Mouse (Mus musculus): ENCODE results near the gene Hecw2. TPM values are rescaled to one million over a fixed set of nuclear protein-coding genes. Genes with fewer than 3 reads are reported as not detected.

The Hecw2 gene
- total and polyA plus RNA-seq, 3 experiments = 0.27 TPM; not detected in 2

DNA sequence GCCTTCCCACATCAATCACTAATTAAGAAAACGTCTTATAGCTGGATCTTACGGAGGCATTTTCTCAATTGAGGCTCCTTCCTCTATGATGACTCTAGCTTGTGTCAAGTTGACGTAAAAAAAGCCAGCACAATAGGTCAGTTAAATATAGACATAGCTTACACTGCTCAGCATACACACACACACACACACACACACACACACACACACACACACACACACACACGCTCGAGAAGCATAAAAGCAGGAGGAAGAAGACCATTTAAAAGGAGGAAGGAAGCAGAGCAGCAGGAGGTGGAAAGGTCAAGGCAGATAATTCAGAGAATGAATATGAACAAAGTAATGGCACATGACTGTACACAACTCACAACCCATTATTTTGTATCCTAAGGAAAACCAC, 220.0 kb downstream of the Hecw2 start:
- ATAC-seq (ENCODE audit: extremely low read depth, insufficient number of reproducible peaks, low FRiP score, poor library complexity, severe bottlenecking) = no peak

DNA sequence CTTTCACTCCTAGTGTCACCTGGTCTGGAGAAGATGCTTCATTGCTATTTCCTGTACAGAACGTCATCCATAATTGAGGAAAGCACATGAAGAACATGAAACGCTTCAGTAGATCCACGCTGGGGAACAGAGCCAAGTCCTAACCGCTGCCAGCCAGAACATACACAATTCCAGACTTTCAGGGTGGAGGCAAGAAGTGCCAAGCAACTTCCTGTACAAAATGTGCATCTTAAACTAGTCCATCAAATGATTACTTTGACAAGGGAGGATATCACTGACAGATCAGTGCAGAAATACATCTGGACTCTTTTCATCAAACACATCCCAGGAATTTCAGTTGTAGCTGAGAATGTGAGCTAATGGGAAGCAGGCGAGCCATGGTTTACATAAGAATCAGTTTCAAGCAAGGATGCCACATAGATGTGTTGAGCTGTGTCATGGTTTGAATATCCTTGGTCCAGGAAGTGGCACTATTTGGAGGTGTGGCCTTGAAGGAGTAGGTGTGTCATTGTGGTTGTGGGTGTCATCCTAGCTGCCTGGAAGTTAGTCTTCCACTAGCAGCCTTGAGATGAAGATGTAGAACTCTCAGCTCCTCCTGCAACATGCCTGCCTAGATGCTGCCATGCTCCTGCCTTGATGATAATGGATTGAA, 224.5 kb downstream of the Hecw2 start:
- Histone ChIP-seq H3K27me3 (ENCODE audit: insufficient read depth, low read length) (no peaks in the 10 kb centered on the region), H3K9me3 (replicated peaks) (no peaks in the 10 kb centered on the region), H3K36me3 (replicated peaks) (no peaks in the 10 kb centered on the region), H3K4me1 (ENCODE audit: insufficient read depth, low read depth, low read length) (no peaks in the 10 kb centered on the region), H3K4me3 (ENCODE audit: low read depth, low read length) (no peak overlapping the region)
- no peak for TF ChIP-seq GATA2 (IDR thresholded peaks at IDR 0.05; ENCODE audit: borderline replicate concordance, low read depth, low read length)
- no peak for TF ChIP-seq CTCF (IDR thresholded peaks at IDR 0.05; ENCODE audit: low read depth, low read length)
- no peak for TF ChIP-seq POLR2AphosphoS5 (IDR thresholded peaks at IDR 0.05; ENCODE audit: insufficient replicate concordance, low read depth, low read length)
- no peak for TF ChIP-seq GATA1 (IDR thresholded peaks at IDR 0.05; ENCODE audit: borderline replicate concordance, low read length)
- no peak for TF ChIP-seq TAL1 (conservative IDR thresholded peaks at IDR 0.05; ENCODE audit: low read depth, low read length)
- no peak for ATAC-seq (ENCODE audit: extremely low read depth, insufficient number of reproducible peaks, low FRiP score, poor library complexity, severe bottlenecking)
- no peak for DNase-seq (ENCODE audit: low spot score)

More for the DNA sequence above, 220.0 kb downstream of the Hecw2 start:
- no peaks in the 10 kb centered on the region for H3K4me1 ChIP-seq (ENCODE audit: insufficient read depth, low read depth, low read length)
- TF ChIP-seq TAL1 (conservative IDR thresholded peaks at IDR 0.05; ENCODE audit: low read depth, low read length) (no peak), GATA1 (IDR thresholded peaks at IDR 0.05; ENCODE audit: borderline replicate concordance, low read length) (no peak), CTCF (IDR thresholded peaks at IDR 0.05; ENCODE audit: low read depth, low read length) (no peak), POLR2AphosphoS5 (IDR thresholded peaks at IDR 0.05; ENCODE audit: insufficient replicate concordance, low read depth, low read length) (no peak), GATA2 (IDR thresholded peaks at IDR 0.05; ENCODE audit: borderline replicate concordance, low read depth, low read length) (no peak)
- no peaks in the 10 kb centered on the region for H3K36me3 ChIP-seq (replicated peaks)
- H3K9me3 ChIP-seq (replicated peaks) = no peaks in the 10 kb centered on the region
- H3K4me3 ChIP-seq (ENCODE audit: low read depth, low read length) = no peak overlapping the region
- no peaks in the 10 kb centered on the region for H3K27me3 ChIP-seq (ENCODE audit: insufficient read depth, low read length)
- no peak for DNase-seq (ENCODE audit: low spot score)

DNA sequence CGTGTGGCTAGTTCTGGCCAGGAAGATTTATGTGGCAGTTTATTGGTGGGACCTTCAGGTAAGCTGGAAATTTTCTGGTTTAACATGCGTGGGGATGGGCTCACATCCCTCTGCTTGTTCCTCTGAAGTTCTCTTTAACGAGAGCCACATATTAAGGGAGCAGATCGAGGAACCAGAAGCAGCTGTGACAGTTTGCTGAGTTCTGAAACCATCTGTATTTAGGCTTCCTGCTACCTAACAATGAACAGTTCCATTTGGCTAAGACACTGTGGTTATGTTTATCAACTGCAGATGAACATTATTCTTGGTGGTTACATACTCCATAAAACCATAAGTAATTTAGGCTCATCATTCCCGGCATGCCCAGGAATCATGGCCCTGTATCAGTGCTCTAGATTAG, 242.6 kb downstream of the Hecw2 start:
- ATAC-seq (ENCODE audit: extremely low read depth, insufficient number of reproducible peaks, low FRiP score, poor library complexity, severe bottlenecking) = no peak
- TF ChIP-seq GATA1 (IDR thresholded peaks at IDR 0.05; ENCODE audit: borderline replicate concordance, low read length) = no peak
- TF ChIP-seq CTCF (IDR thresholded peaks at IDR 0.05; ENCODE audit: low read depth, low read length) = no peak
- TF ChIP-seq TAL1 (conservative IDR thresholded peaks at IDR 0.05; ENCODE audit: low read depth, low read length) = no peak
- TF ChIP-seq POLR2AphosphoS5 (IDR thresholded peaks at IDR 0.05; ENCODE audit: insufficient replicate concordance, low read depth, low read length) = no peak
- Histone ChIP-seq H3K9me3 (replicated peaks) (no peaks in the 10 kb centered on the region), H3K36me3 (replicated peaks) (no peaks in the 10 kb centered on the region), H3K27me3 (ENCODE audit: insufficient read depth, low read length) (no peaks in the 10 kb centered on the region; the same call in 1 of the 2 replicates), H3K4me3 (ENCODE audit: low read depth, low read length) (no peak overlapping the region), H3K4me1 (ENCODE audit: insufficient read depth, low read depth, low read length) (no peaks in the 10 kb centered on the region)
- no peak for DNase-seq (ENCODE audit: low spot score)

DNA sequence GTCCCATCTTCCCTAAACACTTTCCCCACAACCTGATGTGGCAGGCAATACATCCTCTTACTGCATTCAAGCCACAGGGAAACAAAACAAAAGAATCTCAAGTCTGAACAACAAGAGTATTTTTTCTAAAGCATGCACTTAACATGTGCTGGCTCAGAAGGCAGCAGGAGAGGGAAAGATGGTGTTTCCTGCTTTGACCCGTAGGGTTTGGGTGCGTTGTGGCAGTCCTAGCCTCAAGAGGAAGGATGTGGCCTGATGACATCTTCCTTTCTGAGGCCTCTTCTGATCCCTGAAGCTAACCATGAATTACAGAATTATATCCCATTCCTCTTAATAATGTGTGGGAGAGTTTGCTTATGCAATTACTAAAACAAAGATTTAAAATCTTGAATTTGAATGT, 249.2 kb downstream of the Hecw2 start:
- Histone ChIP-seq H3K4me1 (ENCODE audit: insufficient read depth, low read depth, low read length) (no peaks in the 10 kb centered on the region), H3K9me3 (replicated peaks) (no peaks in the 10 kb centered on the region), H3K27me3 (ENCODE audit: insufficient read depth, low read length) (no peaks in the 10 kb centered on the region), H3K4me3 (ENCODE audit: low read depth, low read length) (no peak overlapping the region), H3K36me3 (replicated peaks) (no peaks in the 10 kb centered on the region)
- TF ChIP-seq GATA1 (IDR thresholded peaks at IDR 0.05; ENCODE audit: borderline replicate concordance, low read length) = no peak
- no peak for TF ChIP-seq POLR2AphosphoS5 (IDR thresholded peaks at IDR 0.05; ENCODE audit: insufficient replicate concordance, low read depth, low read length)
- no peak for TF ChIP-seq GATA2 (IDR thresholded peaks at IDR 0.05; ENCODE audit: borderline replicate concordance, low read depth, low read length)
- TF ChIP-seq CTCF (IDR thresholded peaks at IDR 0.05; ENCODE audit: low read depth, low read length) = no peak
- TF ChIP-seq TAL1 (conservative IDR thresholded peaks at IDR 0.05; ENCODE audit: low read depth, low read length) = no peak
- no peak for DNase-seq (ENCODE audit: low spot score)
- no peak for ATAC-seq (ENCODE audit: extremely low read depth, insufficient number of reproducible peaks, low FRiP score, poor library complexity, severe bottlenecking)

DNA sequence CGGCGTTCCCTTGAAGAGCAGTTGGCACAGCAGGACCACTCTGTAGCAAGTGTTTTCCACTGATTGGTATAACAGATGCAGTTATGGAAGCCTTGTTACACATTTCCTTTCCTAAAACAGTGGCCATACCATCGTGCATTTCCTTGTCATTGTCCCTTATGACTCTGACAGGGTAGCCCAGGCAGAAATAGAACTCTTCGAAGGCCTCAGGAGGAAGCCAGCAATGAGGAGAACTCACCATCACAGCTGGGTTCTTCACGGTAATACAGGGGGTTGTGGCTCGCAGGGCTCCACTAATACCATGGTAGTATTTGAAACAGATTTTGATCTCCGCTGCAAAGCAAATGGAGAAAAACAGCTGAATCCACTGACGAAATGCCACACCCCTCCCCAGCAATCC, 252.5 kb downstream of the Hecw2 start:
- Histone ChIP-seq H3K27me3 (ENCODE audit: insufficient read depth, low read length) (no peaks in the 10 kb centered on the region; the same call in 1 of the 2 replicates), H3K9me3 (replicated peaks) (no peaks in the 10 kb centered on the region), H3K36me3 (replicated peaks) (no peaks in the 10 kb centered on the region), H3K4me1 (ENCODE audit: insufficient read depth, low read depth, low read length) (no peaks in the 10 kb centered on the region), H3K4me3 (ENCODE audit: low read depth, low read length) (no peak overlapping the region)
- DNase-seq (ENCODE audit: low spot score) (no peak), ATAC-seq (ENCODE audit: extremely low read depth, insufficient number of reproducible peaks, low FRiP score, poor library complexity, severe bottlenecking) (no peak)
- TF ChIP-seq GATA1 (IDR thresholded peaks at IDR 0.05; ENCODE audit: borderline replicate concordance, low read length) = no peak
- TF ChIP-seq TAL1 (conservative IDR thresholded peaks at IDR 0.05; ENCODE audit: low read depth, low read length) = no peak
- no peak for TF ChIP-seq CTCF (IDR thresholded peaks at IDR 0.05; ENCODE audit: low read depth, low read length)

DNA sequence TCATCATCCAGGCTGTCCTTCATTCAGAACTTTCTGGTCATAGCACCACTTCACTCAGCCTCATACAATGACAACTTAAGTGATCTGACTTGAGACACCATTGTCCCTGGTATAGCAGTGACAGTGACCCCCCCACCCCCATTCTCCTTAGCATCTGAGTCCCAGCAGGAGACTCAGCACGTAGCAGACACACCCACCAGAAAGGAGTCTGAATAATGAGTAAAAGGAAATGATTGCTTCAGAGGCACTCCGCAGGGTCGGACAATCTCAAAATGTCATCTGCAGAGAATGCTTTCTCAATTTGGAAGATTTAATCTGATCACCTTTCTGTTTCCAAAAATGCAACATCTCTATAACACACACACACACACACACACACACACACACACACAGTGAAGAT, 253.4 kb downstream of the Hecw2 start:
- H3K9me3 ChIP-seq (replicated peaks) = no peaks in the 10 kb centered on the region
- no peak for TF ChIP-seq GATA2 (IDR thresholded peaks at IDR 0.05; ENCODE audit: borderline replicate concordance, low read depth, low read length)
- DNase-seq (ENCODE audit: low spot score) (no peak), ATAC-seq (ENCODE audit: extremely low read depth, insufficient number of reproducible peaks, low FRiP score, poor library complexity, severe bottlenecking) (no peak)
- H3K4me1 ChIP-seq (ENCODE audit: insufficient read depth, low read depth, low read length) = no peaks in the 10 kb centered on the region
- no peak overlapping the region for H3K4me3 ChIP-seq (ENCODE audit: low read depth, low read length)
- no peaks in the 10 kb centered on the region; the same call in 1 of the 2 replicates for H3K27me3 ChIP-seq (ENCODE audit: insufficient read depth, low read length)
- H3K36me3 ChIP-seq (replicated peaks) = no peaks in the 10 kb centered on the region

Data from G1E (cell line).